Mouse (Mus musculus): ENCODE measurements at regions not wholly inside any gene's neighbourhood (a gene's known extent, or its start where the extent isn't known, plus 50 kb on each side); places are given as distances from the start of the nearest gene placed in this dataset.

- WGBS = 42% methylated on average over 6 of the region's 6 CpGs
- Histone ChIP-seq H3K4me3 (ENCODE audit: low read depth, low read length) (no peak overlapping the region), H3K27me3 (ENCODE audit: insufficient read depth, low read length) (no peaks in the 10 kb centered on the region), H3K36me3 (ENCODE audit: insufficient read depth) (no peaks in the 10 kb centered on the region), H3K4me1 (ENCODE audit: insufficient read depth) (no peaks in the 10 kb centered on the region), H3K9me3 (ENCODE audit: low read length) (no peaks in the 10 kb centered on the region), H3K4me2 (ENCODE audit: low read depth) (no peak overlapping the region), H3K9ac (no peak overlapping the region), H3K27ac (ENCODE audit: low read depth, low read length) (no peak overlapping the region)
- no peak for TF ChIP-seq CTCF (IDR thresholded peaks at IDR 0.05; ENCODE audit: low read depth)
- DNase-seq (no peak), ATAC-seq (no peak)
Measured at GRCm38 (mm10) chr14:40758441-40758840, 134.6 kb downstream of the Sh2d4b start.

DNA sequence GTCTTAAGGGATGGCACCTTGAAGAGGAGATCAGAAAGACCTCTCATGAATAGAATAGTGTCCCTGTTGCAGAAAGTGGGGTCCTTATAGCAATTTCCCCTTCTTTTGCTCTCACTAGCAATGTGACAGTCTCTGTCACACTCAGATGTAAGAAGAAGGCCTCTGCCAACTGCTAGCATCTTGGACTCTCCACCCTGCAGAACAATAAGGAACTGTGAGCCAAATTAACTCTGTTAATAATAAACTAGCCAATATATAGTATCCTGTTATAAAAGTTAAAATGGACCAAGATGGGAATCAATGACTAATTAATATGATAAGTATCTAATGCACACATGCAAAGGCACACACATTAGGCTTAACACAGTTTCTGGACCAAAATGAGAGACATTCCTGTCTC is 152.5 kb downstream of the Sh2d4b start:
- TF ChIP-seq CTCF (IDR thresholded peaks at IDR 0.05; ENCODE audit: low read depth) = no peak
- ATAC-seq = no peak
- no peak overlapping the region for H3K27ac ChIP-seq (ENCODE audit: low read depth, low read length)

GRCm38 (mm10) chr14:40731861-40732260 is 161.2 kb downstream of the Sh2d4b start:
- ATAC-seq = no peak

More for the DNA sequence above, 152.5 kb downstream of the Sh2d4b start:
- no peaks in the 10 kb centered on the region for H3K27me3 ChIP-seq (ENCODE audit: insufficient read depth, low read length)
- DNase-seq = no peak
- H3K4me1 ChIP-seq (ENCODE audit: insufficient read depth) = no peaks in the 10 kb centered on the region
- H3K36me3 ChIP-seq (ENCODE audit: insufficient read depth) = no peaks in the 10 kb centered on the region
- no peak overlapping the region for H3K4me2 ChIP-seq (ENCODE audit: low read depth)
- H3K4me3 ChIP-seq (ENCODE audit: low read depth, low read length) = no peak overlapping the region
- no peaks in the 10 kb centered on the region for H3K9me3 ChIP-seq (ENCODE audit: low read length)
- no peak overlapping the region for H3K9ac ChIP-seq

DNA sequence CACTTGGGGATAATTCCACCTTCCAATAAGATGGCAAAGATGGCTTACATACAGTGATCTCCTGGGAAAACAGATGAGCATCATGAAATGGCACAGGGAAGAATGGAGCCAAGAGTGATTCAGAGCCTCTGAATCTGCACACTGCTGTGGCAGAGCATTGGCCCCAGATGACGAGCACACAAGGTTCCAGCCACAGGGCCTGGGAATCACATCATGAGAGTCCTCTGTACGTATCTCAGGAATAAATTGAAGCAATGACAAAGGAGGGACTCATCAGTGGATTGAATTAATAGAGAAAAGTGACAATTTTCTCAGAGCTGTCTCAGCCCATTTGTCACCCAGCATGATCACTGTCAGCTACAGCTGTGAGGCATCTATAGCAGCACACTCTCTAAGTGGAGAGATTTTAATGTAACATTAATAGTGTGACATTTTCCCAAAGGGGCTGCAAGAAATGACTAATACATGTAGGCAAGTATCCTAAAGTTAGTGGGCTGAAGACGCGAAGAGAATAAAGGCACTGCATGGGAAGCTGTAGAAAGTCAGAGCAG is 184.0 kb downstream of the Sh2d4b start:
- no peak for TF ChIP-seq CTCF (IDR thresholded peaks at IDR 0.05; ENCODE audit: low read depth)
- Histone ChIP-seq H3K4me1 (ENCODE audit: insufficient read depth) (no peaks in the 10 kb centered on the region), H3K36me3 (ENCODE audit: insufficient read depth) (no peaks in the 10 kb centered on the region), H3K4me3 (ENCODE audit: low read depth, low read length) (no peak overlapping the region), H3K9ac (no peak overlapping the region), H3K9me3 (ENCODE audit: low read length) (no peaks in the 10 kb centered on the region), H3K27ac (ENCODE audit: low read depth, low read length) (no peak overlapping the region), H3K27me3 (ENCODE audit: insufficient read depth, low read length) (no peaks in the 10 kb centered on the region), H3K4me2 (ENCODE audit: low read depth) (no peak overlapping the region)
- DNase-seq (no peak), ATAC-seq (no peak)
- 80% methylated on average over 4 of the region's 4 CpGs for WGBS

More at GRCm38 (mm10) chr14:40731861-40732260, 161.2 kb downstream of the Sh2d4b start:
- Histone ChIP-seq H3K27me3 (ENCODE audit: insufficient read depth, low read length) (no peaks in the 10 kb centered on the region), H3K27ac (ENCODE audit: low read depth, low read length) (no peak overlapping the region), H3K4me1 (ENCODE audit: insufficient read depth) (no peaks in the 10 kb centered on the region), H3K9ac (no peak overlapping the region), H3K4me3 (ENCODE audit: low read depth, low read length) (no peak overlapping the region), H3K4me2 (ENCODE audit: low read depth) (no peak overlapping the region), H3K9me3 (ENCODE audit: low read length) (no peaks in the 10 kb centered on the region), H3K36me3 (ENCODE audit: insufficient read depth) (no peaks in the 10 kb centered on the region)
- DNase-seq = no peak
- 91% methylated on average over 2 of the region's 2 CpGs for WGBS
- TF ChIP-seq CTCF (IDR thresholded peaks at IDR 0.05; ENCODE audit: low read depth) = no peak

- H3K9me3 ChIP-seq (ENCODE audit: low read length) = no peaks in the 10 kb centered on the region
- WGBS = 79% methylated on average over 2 of the region's 2 CpGs
- no peaks in the 10 kb centered on the region for H3K27me3 ChIP-seq (ENCODE audit: insufficient read depth, low read length)
- no peaks in the 10 kb centered on the region for H3K4me1 ChIP-seq (ENCODE audit: insufficient read depth)
- TF ChIP-seq CTCF (IDR thresholded peaks at IDR 0.05; ENCODE audit: low read depth) = no peak
- H3K4me2 ChIP-seq (ENCODE audit: low read depth) = no peak overlapping the region
- H3K4me3 ChIP-seq (ENCODE audit: low read depth, low read length) = no peak overlapping the region
- DNase-seq (no peak), ATAC-seq (no peak)
- no peak overlapping the region for H3K27ac ChIP-seq (ENCODE audit: low read depth, low read length)
- no peaks in the 10 kb centered on the region for H3K36me3 ChIP-seq (ENCODE audit: insufficient read depth)
- H3K9ac ChIP-seq = no peak overlapping the region
Measured at GRCm38 (mm10) chr14:40707419-40707818, 185.6 kb downstream of the Sh2d4b start.

DNA sequence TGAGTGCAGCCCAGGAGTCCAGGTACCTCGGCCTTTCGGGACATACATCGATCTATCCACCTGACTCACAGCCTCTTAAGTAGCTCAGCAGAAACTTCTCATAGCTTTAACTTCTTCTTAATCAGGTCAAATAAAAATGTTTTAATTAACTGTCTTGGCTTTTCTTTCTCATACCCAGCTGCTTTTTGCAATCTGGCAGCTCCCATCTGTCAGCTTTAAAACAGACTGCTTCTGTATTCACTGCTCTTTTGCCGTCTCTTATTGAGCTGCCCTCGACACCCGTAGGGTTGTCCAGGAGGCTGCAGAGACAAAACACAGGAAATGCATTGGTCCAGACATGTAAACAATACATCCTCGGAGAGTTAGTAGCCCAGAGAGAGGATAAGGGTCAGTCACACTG is 189.6 kb downstream of the Sh2d4b start:
- DNase-seq (peak; percentile 20), ATAC-seq (no peak)
- Histone ChIP-seq H3K4me2 (ENCODE audit: low read depth) (no peak overlapping the region), H3K27ac (ENCODE audit: low read depth, low read length) (no peak overlapping the region), H3K4me1 (ENCODE audit: insufficient read depth) (no peaks in the 10 kb centered on the region), H3K9me3 (ENCODE audit: low read length) (no peaks in the 10 kb centered on the region), H3K36me3 (ENCODE audit: insufficient read depth) (no peaks in the 10 kb centered on the region), H3K4me3 (ENCODE audit: low read depth, low read length) (no peak overlapping the region), H3K9ac (no peak overlapping the region), H3K27me3 (ENCODE audit: insufficient read depth, low read length) (no peaks in the 10 kb centered on the region)
- WGBS = 47% methylated on average over 7 of the region's 7 CpGs
- no peak for TF ChIP-seq CTCF (IDR thresholded peaks at IDR 0.05; ENCODE audit: low read depth)

- no peak for DNase-seq
- no peaks in the 10 kb centered on the region for H3K4me1 ChIP-seq (ENCODE audit: insufficient read depth)
- H3K36me3 ChIP-seq (ENCODE audit: insufficient read depth) = no peaks in the 10 kb centered on the region
- no peak for TF ChIP-seq CTCF (IDR thresholded peaks at IDR 0.05; ENCODE audit: low read depth)
- no peaks in the 10 kb centered on the region for H3K9me3 ChIP-seq (ENCODE audit: low read length)
- no peak for ATAC-seq
- no peak overlapping the region for H3K4me3 ChIP-seq (ENCODE audit: low read depth, low read length)
- WGBS = 79% methylated on average over 1 of the region's 1 CpGs
- H3K27me3 ChIP-seq (ENCODE audit: insufficient read depth, low read length) = no peaks in the 10 kb centered on the region
- H3K4me2 ChIP-seq (ENCODE audit: low read depth) = no peak overlapping the region
- H3K9ac ChIP-seq = no peak overlapping the region
- H3K27ac ChIP-seq (ENCODE audit: low read depth, low read length) = no peak overlapping the region
Measured at GRCm38 (mm10) chr14:40681711-40682110, 211.4 kb downstream of the Sh2d4b start.
